Mouse (Mus musculus): ENCODE measurements at regions not wholly inside any gene's neighbourhood (a gene's known extent, or its start where the extent isn't known, plus 50 kb on each side); places are given as distances from the start of the nearest gene placed in this dataset.

DNA sequence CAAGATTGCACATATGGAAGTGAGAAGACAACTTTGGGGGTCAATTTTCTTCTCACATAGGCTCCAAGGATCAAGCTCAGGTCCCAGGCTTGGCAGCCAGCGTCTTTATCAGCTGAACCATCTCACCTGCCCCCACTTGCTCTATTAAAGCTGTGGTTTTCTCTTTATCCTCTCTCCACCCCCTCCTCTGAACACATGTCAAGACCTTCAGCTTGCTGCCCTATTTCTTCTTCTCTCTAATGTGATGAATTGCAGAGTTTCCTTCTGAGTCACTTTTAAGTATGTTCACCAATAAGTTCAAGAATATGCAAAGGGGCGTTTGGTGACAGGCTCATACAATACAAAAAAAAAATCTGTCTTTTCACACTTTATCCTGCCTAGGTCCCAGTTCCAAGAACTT lies 128.8 kb downstream of the Sptssa start:
- no peak for TF ChIP-seq CTCF (IDR thresholded peaks at IDR 0.05; ENCODE audit: extremely low read depth, insufficient read length, insufficient replicate concordance, low read depth, low read length)
- TF ChIP-seq POLR2A (IDR thresholded peaks at IDR 0.05; ENCODE audit: low read depth, low read length), result no peak
